Mouse (Mus musculus): ENCODE measurements around the gene Lrmp. TPM values are rescaled to one million over a fixed set of nuclear protein-coding genes. Genes with fewer than 3 reads are reported as not detected.

Gene Lrmp
- polyA plus RNA-seq, 1 experiment from 2014 or later: 1.2 TPM

DNA sequence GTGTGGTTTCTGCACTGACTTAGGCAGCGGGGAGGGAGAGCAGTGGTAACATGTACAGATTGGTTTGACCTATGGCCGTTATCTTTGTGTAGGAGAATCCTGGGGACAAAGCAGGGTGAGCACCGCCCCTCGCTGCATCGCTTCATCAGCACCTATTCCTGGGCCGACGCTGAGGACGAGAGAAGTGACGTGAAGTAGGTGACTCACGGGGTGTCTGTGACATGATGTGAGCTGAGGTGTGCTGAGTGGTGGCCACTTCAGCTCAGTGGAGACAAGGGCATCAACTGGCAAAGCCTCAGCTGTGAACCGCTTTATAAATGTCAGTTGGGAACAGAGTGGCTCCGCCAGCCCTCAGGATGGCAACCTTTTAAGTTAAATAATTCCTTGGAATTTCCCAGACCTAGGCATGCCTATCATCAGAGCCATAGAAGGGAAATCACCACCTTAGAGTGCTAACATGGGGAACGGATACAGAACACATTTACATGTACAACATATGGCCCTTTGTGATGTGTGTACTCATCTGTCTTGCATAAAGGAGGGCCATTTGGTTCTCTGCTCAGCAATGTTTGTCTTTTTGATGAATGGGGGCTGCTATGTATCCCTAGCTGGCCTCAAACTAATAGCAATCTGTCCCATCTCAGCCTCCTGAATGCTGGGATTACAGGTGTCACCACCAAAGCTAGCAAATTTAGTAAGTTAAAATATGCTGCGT lies 56.6 kb downstream of the Lrmp start:
- Histone ChIP-seq H3K9me3 (ENCODE audit: control insufficient read depth, low read length) (no peaks in the 10 kb centered on the region), H3K9ac (replicated peaks; ENCODE audit: low read length) (no peak overlapping the region), H3K4me1 (ENCODE audit: control insufficient read depth, insufficient read depth, low read length) (peaks cover 11% of the 10 kb centered on the region), H3K4me2 (ENCODE audit: low read length) (no peak overlapping the region), H3K4me3 (replicated peaks; ENCODE audit: low read depth, low read length) (no peak overlapping the region), H3K36me3 (ENCODE audit: control insufficient read depth, insufficient read depth, low read length) (no peaks in the 10 kb centered on the region), H3K27ac (replicated peaks; ENCODE audit: low read depth, low read length) (no peak overlapping the region), H3K27me3 (ENCODE audit: control insufficient read depth, insufficient read depth, low read length) (0 out of 2 replicates have a peak, but pooled peaks cover 7% of the 10 kb centered on the region)
- DNase-seq (no peak), ATAC-seq (ENCODE audit: low FRiP score, low TSS enrichment) (no peak)
- WGBS: 84% methylated on average over 14 of the region's 14 CpGs

DNA sequence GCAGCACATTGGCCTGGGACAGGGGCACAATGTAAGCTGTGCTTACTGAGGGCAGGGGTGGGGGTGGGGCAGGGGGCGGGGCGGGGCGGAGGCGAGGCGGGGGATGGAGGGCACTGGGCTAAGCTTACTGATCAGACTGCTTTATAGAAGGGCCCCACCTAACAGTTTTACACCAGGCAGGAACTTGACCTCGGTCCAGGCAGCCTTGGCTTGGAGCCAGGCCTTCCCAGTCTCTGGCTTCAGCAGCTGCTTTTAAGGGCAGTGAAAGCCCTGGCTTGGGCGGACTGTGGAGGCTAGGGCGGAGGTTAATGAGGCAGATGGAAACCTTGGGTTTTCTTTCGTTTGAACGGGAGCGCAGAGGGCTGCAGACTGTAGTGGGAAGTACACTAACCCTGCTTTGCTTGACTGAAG lies 58.3 kb downstream of the Lrmp start:
- no peak overlapping the region for H3K4me3 ChIP-seq (replicated peaks; ENCODE audit: low read depth, low read length)
- H3K36me3 ChIP-seq (ENCODE audit: control insufficient read depth, insufficient read depth, low read length): no peaks in the 10 kb centered on the region
- H3K4me1 ChIP-seq (ENCODE audit: control insufficient read depth, insufficient read depth, low read length): peaks cover 11% of the 10 kb centered on the region
- H3K9ac ChIP-seq (replicated peaks; ENCODE audit: low read length): no peak overlapping the region
- 0 out of 2 replicates have a peak, but pooled peaks cover 7% of the 10 kb centered on the region for H3K27me3 ChIP-seq (ENCODE audit: control insufficient read depth, insufficient read depth, low read length)
- ATAC-seq (ENCODE audit: low FRiP score, low TSS enrichment): peak; percentile 73
- no peak overlapping the region for H3K27ac ChIP-seq (replicated peaks; ENCODE audit: low read depth, low read length)
- 4% methylated on average over 11 of the region's 11 CpGs for WGBS
- no peaks in the 10 kb centered on the region for H3K9me3 ChIP-seq (ENCODE audit: control insufficient read depth, low read length)
- H3K4me2 ChIP-seq (ENCODE audit: low read length): peak overlapping the region; percentile 17; the same call in 1 of the 2 replicates
- peak; percentile 76 for DNase-seq

DNA sequence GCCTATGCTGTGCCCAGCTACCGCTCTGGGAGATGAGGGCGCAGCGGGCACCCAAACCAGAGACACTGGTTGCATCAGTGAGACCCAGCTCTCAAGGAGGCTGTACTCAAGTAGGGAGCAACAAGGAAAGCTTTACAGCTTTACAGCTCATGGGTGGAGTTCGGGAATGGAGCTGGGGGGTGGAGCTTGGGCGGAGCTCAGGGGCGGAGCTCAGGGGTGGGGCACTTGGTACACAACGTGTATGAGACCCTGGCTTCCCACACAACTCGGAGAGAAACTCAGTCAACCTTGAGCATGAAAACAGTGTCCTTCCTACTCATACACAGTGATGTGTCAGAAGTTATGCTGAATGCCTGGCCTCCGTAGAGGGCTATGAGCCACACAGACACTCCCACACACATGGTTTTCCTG lies 60.1 kb downstream of the Lrmp start:
- Histone ChIP-seq H3K4me3 (replicated peaks; ENCODE audit: low read depth, low read length) (no peak overlapping the region), H3K27me3 (ENCODE audit: control insufficient read depth, insufficient read depth, low read length) (0 out of 2 replicates have a peak, but pooled peaks cover 7% of the 10 kb centered on the region), H3K27ac (replicated peaks; ENCODE audit: low read depth, low read length) (no peak overlapping the region), H3K36me3 (ENCODE audit: control insufficient read depth, insufficient read depth, low read length) (no peaks in the 10 kb centered on the region), H3K9me3 (ENCODE audit: control insufficient read depth, low read length) (no peaks in the 10 kb centered on the region), H3K4me1 (ENCODE audit: control insufficient read depth, insufficient read depth, low read length) (peaks cover 11% of the 10 kb centered on the region), H3K4me2 (ENCODE audit: low read length) (no peak overlapping the region), H3K9ac (replicated peaks; ENCODE audit: low read length) (no peak overlapping the region)
- no peak for DNase-seq
- no peak for ATAC-seq (ENCODE audit: low FRiP score, low TSS enrichment)
- 38% methylated on average over 9 of the region's 9 CpGs for WGBS

DNA sequence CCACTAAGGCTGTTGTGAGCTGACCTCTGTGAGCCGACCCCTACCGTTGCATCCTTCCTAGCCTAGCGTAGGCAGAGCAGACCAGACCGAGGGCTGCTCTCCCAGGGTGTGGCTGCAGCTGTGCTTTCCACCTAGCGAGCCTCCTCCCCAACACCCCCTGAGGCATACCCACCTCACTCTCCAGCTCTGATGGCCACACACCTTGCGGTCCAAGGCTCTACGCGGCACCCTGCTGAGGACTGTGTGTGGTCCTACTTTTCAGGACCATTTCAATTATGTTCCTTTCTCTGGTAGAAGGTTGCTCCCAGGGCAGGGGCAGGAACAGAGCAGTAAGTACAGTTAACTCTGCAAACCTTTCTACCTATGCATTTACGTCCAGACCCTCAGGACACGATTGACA lies 61.0 kb downstream of the Lrmp start:
- WGBS: 48% methylated on average over 10 of the region's 10 CpGs
- no peak overlapping the region for H3K27ac ChIP-seq (replicated peaks; ENCODE audit: low read depth, low read length)
- no peak overlapping the region for H3K9ac ChIP-seq (replicated peaks; ENCODE audit: low read length)
- no peaks in the 10 kb centered on the region for H3K36me3 ChIP-seq (ENCODE audit: control insufficient read depth, insufficient read depth, low read length)
- H3K9me3 ChIP-seq (ENCODE audit: control insufficient read depth, low read length): no peaks in the 10 kb centered on the region
- H3K27me3 ChIP-seq (ENCODE audit: control insufficient read depth, insufficient read depth, low read length): 0 out of 2 replicates have a peak, but pooled peaks cover 7% of the 10 kb centered on the region
- no peak overlapping the region for H3K4me2 ChIP-seq (ENCODE audit: low read length)
- ATAC-seq (ENCODE audit: low FRiP score, low TSS enrichment) (0 out of 2 replicates have a peak, but pooled peaks have one; percentile 21), DNase-seq (no peak)
- H3K4me3 ChIP-seq (replicated peaks; ENCODE audit: low read depth, low read length): no peak overlapping the region
- peaks cover 11% of the 10 kb centered on the region for H3K4me1 ChIP-seq (ENCODE audit: control insufficient read depth, insufficient read depth, low read length)

DNA sequence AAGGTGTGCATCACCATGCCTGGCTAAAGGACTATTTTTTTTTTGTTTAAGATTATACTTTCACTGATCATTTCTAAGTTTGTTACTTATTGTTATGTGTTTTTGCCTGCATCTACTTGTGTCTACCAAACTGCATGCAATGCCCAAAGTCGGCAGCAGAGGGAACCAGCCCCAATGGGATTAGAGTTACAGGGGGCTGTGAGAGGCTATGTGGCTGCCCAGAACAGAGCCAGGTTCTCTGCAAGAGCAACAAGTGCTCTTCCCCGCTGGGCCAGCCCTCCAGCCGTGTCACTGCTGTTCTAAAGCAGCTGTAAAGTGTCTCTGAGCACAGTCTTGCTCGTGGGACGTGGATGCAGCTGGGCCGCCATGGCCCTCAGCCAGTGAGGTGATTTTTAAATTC lies 64.2 kb downstream of the Lrmp start:
- Histone ChIP-seq H3K36me3 (ENCODE audit: control insufficient read depth, insufficient read depth, low read length) (no peaks in the 10 kb centered on the region), H3K4me1 (ENCODE audit: control insufficient read depth, insufficient read depth, low read length) (peaks cover 1% of the 10 kb centered on the region; the same call in 1 of the 2 replicates), H3K9ac (replicated peaks; ENCODE audit: low read length) (no peak overlapping the region), H3K9me3 (ENCODE audit: control insufficient read depth, low read length) (no peaks in the 10 kb centered on the region), H3K27me3 (ENCODE audit: control insufficient read depth, insufficient read depth, low read length) (0 out of 2 replicates have a peak, but pooled peaks cover 7% of the 10 kb centered on the region), H3K27ac (replicated peaks; ENCODE audit: low read depth, low read length) (no peak overlapping the region), H3K4me3 (replicated peaks; ENCODE audit: low read depth, low read length) (no peak overlapping the region), H3K4me2 (ENCODE audit: low read length) (no peak overlapping the region)
- ATAC-seq (ENCODE audit: low FRiP score, low TSS enrichment): no peak
- DNase-seq: peak; percentile 66
- WGBS: 22% methylated on average over 6 of the region's 6 CpGs

DNA sequence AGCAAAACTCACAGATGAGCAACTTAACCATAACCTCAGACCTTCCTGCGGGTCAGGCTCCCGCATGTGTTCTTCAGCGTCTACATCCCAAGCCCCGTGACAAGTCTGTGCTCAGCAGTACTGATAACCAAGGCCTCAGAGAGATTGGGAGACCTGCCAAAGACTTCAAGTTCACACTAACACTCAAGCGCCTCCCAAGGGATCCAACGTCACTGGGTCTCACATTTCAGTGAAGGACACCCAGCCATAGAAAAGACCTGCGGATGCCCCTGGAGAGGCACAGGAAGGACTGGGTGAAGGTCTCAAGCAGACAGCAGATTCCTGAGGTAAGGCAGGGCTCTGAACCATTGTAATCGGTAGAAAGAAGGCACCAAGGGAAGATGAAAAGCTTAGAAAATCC lies 66.6 kb downstream of the Lrmp start:
- Histone ChIP-seq H3K4me1 (ENCODE audit: control insufficient read depth, insufficient read depth, low read length) (no peaks in the 10 kb centered on the region), H3K27me3 (ENCODE audit: control insufficient read depth, insufficient read depth, low read length) (no peaks in the 10 kb centered on the region), H3K4me2 (ENCODE audit: low read length) (no peak overlapping the region), H3K9me3 (ENCODE audit: control insufficient read depth, low read length) (no peaks in the 10 kb centered on the region), H3K36me3 (ENCODE audit: control insufficient read depth, insufficient read depth, low read length) (no peaks in the 10 kb centered on the region), H3K4me3 (replicated peaks; ENCODE audit: low read depth, low read length) (no peak overlapping the region), H3K27ac (replicated peaks; ENCODE audit: low read depth, low read length) (no peak overlapping the region), H3K9ac (replicated peaks; ENCODE audit: low read length) (no peak overlapping the region)
- DNase-seq: no peak
- no peak for ATAC-seq (ENCODE audit: low FRiP score, low TSS enrichment)
- 87% methylated on average over 8 of the region's 8 CpGs for WGBS

DNA sequence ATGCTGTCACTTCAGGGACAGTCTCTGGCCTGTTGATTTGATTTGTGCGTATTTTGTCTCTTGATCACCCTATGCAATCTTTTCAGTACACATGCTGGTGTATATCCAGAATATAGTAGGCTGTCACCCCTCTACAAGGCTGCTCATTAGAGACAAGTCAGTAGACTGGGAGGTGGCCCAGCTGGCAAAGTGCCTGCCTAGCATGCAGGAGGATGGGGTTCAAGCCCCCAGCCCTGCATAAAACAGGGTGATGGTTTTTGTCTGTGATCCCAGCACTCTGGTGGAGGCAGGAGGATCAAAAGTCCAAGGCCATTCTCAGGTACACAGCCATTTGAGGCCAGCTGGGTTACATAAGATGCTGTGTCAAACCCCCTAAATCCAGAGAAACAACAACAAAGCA lies 70.6 kb downstream of the Lrmp start:
- H3K4me2 ChIP-seq (ENCODE audit: low read length): no peak overlapping the region
- H3K4me1 ChIP-seq (ENCODE audit: control insufficient read depth, insufficient read depth, low read length): no peaks in the 10 kb centered on the region
- H3K36me3 ChIP-seq (ENCODE audit: control insufficient read depth, insufficient read depth, low read length): no peaks in the 10 kb centered on the region
- ATAC-seq (ENCODE audit: low FRiP score, low TSS enrichment) (no peak), DNase-seq (no peak)
- 91% methylated on average over 1 of the region's 1 CpGs for WGBS
- H3K9me3 ChIP-seq (ENCODE audit: control insufficient read depth, low read length): no peaks in the 10 kb centered on the region
- H3K27ac ChIP-seq (replicated peaks; ENCODE audit: low read depth, low read length): no peak overlapping the region
- no peak overlapping the region for H3K9ac ChIP-seq (replicated peaks; ENCODE audit: low read length)
- no peak overlapping the region for H3K4me3 ChIP-seq (replicated peaks; ENCODE audit: low read depth, low read length)
- H3K27me3 ChIP-seq (ENCODE audit: control insufficient read depth, insufficient read depth, low read length): no peaks in the 10 kb centered on the region

DNA sequence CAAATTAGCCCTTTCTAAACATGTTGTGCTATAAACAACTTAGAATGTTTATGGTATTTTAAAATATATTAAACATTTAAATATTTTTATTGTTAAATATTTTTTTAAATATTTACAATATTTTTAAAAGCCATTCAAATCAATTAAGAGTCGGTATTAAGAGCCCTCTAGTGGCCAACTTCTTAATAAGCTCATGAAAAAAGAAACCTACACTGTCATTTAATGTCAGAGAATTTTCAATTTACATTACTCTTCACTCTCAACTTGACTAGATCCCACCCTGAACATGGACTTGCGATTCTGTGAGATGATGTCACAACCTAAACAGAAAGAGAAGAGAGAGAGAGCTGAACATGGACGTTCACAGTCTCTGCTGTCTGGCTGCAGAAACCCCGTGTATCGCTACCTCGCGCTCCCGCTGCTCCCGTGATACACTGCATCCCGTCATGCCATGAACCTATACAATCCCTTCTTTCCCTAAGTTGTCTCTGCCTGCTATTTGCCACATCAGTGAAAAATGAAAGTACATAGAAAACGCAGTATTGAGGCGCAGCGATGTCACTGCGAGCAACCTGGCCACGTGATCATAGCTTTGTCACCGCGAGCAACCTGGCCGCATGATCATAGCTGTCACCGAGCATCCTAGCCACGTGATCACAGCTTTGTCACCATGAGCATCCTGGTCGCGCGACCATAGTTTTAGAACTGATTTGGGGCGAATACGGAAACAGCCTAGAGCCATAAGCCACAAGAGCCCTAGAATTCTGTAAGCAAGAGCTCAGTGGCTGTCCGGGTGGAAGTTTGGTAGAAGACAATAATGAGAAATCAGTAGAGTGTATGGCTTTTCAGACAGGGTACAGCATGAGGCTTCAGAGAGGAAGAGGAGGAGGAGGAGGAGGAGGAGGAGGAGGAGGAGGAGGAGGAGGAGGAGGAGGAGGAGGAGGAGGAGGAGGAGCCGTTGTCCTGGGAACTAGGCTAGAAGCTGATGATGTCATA lies 71.9 kb downstream of the Lrmp start:
- peak overlapping the region; percentile 14 for H3K4me3 ChIP-seq (replicated peaks; ENCODE audit: low read depth, low read length)
- peak overlapping the region; percentile 46 for H3K4me2 ChIP-seq (ENCODE audit: low read length)
- ATAC-seq (ENCODE audit: low FRiP score, low TSS enrichment): peak; percentile 67
- no peaks in the 10 kb centered on the region for H3K27me3 ChIP-seq (ENCODE audit: control insufficient read depth, insufficient read depth, low read length)
- peak; percentile 85 for DNase-seq
- peak overlapping the region; percentile 44 for H3K9ac ChIP-seq (replicated peaks; ENCODE audit: low read length)
- peak overlapping the region; percentile 75 for H3K27ac ChIP-seq (replicated peaks; ENCODE audit: low read depth, low read length)
- WGBS: 69% methylated on average over 27 of the region's 27 CpGs
- H3K36me3 ChIP-seq (ENCODE audit: control insufficient read depth, insufficient read depth, low read length): no peaks in the 10 kb centered on the region
- H3K4me1 ChIP-seq (ENCODE audit: control insufficient read depth, insufficient read depth, low read length): no peaks in the 10 kb centered on the region
- no peaks in the 10 kb centered on the region for H3K9me3 ChIP-seq (ENCODE audit: control insufficient read depth, low read length)
